Mouse (Mus musculus) testis, adult 2 months (tissue): ENCODE results near the gene Spag9.

ENCODE experiments used
- CTCF ChIP-seq: fragments of 200-500 bp; IDR thresholded peaks from 2 replicates; pipeline ENCODE4 v1.5.1; 2012; ENCODE audit warnings: low read depth, mild to moderate bottlenecking, inconsistent platforms, low read length, moderate library complexity; ENCODE audit not compliant: control insufficient read depth, insufficient read depth, insufficient replicate concordance
- POLR2A ChIP-seq: fragments of 200-500 bp; IDR thresholded peaks from 2 replicates; pipeline ENCODE4 v1.6.1; 2012; ENCODE audit warnings: low read depth, mild to moderate bottlenecking, inconsistent platforms, low read length, moderate library complexity; ENCODE audit not compliant: control insufficient read depth

- TF ChIP-seq CTCF (no peak), POLR2A (no peak)
Measured at GRCm38 (mm10) chr11:94148931-94149491, 153.1 kb downstream of the Spag9 start.
